Mouse (Mus musculus) CD4-positive, CD25-positive, alpha-beta regulatory T cell, adult 9 weeks (primary cell): ENCODE measurements around the gene Abl2. TPM values are rescaled to one million over a fixed set of nuclear protein-coding genes. Genes with fewer than 3 reads are reported as not detected.

Experiments
- polyA plus RNA-seq: library from polyadenylated mRNA; unstranded; fragments of 100-300 nt; shearing (Covaris generic); gene quantifications from one replicate; pipeline ENCODE4 v1.2.1, GENCODE M21; 2017

Gene Abl2
- polyA plus RNA-seq, result 2.8 TPM

DNA sequence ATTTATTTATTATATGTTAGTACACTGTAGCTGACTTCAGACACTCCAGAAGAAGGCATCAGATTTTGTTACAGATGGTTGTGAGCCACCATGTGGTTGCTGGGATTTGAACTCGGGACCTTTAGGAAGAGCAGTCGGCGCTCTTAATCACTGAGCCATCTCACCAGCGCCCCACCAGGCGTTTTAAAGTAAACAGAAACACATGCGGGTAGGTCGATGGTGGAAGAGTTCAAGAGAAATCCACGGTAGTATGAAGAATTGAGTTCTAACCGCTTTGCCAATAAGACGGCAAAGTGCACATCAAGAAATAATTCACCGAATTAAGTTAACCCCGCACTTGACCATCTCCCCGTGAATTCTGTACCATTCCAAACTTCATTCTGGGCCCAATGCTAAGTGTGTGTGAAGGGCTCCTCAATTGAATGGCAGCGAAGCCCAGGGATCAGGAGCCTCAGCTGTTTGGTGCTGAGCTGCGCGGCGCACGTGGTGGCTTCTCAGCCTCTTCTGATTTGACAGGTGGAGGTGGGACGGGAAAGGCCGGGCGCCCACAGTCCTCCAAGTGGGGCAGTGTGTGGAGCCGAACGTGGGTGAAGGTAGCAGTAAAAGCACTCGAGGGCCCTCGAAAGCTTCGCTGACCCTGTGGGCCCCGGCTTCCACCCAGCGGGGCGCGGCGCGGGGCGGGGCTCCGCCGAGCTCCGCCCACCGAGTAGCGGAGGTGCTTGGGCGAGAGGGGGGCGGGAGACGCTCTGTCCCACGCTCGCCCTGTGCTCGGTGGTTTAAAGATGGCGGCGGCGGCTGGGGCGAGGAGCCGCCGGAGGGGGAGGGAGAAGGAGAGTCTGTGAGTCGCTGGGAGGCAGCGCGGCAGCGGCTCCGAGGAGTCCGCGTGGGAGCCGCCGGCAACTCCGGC, at the start of gene Abl2:
Gene Abl2 (plus strand): TSS at position 763 of the 907 bp plus-strand sequence.

DNA sequence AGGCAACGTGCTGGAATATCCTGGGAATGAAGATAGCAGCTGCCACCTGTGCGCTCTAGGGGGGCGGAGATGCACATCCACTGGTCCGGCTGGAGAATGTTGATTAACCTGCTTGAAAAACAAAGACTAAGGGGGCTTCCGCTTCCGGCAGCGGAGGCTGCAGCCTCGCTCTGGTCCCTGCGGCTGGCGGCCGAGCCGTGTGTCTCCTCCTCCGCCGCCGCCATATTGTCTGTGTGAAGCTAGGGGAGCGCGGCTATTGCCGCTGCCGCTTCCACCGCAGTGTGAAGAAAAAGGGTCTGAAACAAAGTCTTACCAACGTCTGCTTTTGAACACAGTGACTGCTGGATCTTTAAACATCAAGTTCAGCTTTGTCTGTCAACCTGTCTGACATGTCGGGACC, 34.7 kb upstream of the Abl2 start, which contains the start of gene Gm10031:
Gene Gm10031 (plus strand): TSS at position 171 of the 400 bp plus-strand sequence.

DNA sequence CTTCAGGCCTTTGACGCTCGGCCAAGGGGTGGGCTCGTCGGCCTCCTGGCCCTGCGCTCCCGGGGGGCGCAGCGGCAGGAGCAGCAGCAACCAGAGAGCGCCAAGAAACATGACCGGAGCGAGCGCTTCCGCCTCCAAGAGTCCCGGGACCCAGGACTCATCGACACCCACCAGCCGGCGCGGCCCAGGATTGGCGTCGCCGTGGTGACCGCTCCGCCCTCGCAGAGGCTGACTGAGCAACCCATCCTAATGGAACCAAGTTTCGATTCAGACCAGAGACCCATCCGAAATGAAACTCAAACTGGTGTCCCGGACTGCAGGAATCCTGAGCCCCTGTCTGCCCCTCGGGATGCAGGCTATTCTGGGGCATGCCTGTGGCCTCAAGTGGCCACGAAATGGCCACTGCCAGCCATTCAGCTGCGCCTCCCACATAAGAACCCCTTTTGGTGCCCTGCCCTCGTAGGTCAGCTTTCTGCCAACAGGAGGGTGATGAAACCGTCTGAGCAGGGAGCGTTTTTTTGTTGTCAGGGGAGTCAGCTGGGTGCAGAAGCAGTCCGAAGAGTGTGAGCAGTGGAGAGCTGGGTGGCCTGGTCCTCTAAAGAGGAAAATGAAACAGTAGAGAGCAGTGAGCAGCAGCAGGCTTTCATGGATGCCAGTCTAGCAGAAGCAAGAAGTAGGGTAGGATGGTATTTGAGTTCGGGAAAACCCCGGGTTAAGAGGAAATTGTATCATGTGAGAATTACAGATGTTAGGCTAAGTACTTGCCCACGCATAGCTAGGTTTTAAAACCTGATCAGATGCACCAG, 115.8 kb downstream of the Abl2 start, which contains the start of gene Tor3a:
Gene Tor3a (minus strand): TSS at position 162 of the 806 bp plus-strand sequence.

Other genes starting within 250 kb of the Abl2 start
- not detected for gene Nphs2, start 248.1 kb upstream of the Abl2 start, polyA plus RNA-seq
- 1,620 TPM for gene Gm2000, start 192.7 kb upstream of the Abl2 start, polyA plus RNA-seq
- 0.82 TPM for gene Axdnd1, start 137.6 kb upstream of the Abl2 start, polyA plus RNA-seq
- gene Soat1, start 84.5 kb upstream of the Abl2 start, polyA plus RNA-seq, result 44.0 TPM
- gene Gm10031, start 34.8 kb upstream of the Abl2 start, polyA plus RNA-seq, result 1.2 TPM
- gene Tor3a, start 115.6 kb downstream of the Abl2 start, polyA plus RNA-seq, result 56.8 TPM
- gene Fam20b, start 160.3 kb downstream of the Abl2 start, polyA plus RNA-seq, result 14.2 TPM